Mouse (Mus musculus) hindbrain, embryonic 15.5 days (tissue): ENCODE data around the gene Dpp8. TPM values are rescaled to one million over a fixed set of nuclear protein-coding genes. Genes with fewer than 3 reads are reported as not detected.
"Not testable (repeated sequence)": the region's sequence is repeated elsewhere in the genome, so short reads cannot be mapped to it uniquely, and the experiment has no call there.

Experiments
- ATAC-seq: fragments of 200-750 bp; cut with Nextera tagmentation; 2 replicates; pipeline ENCODE4 v1.8.0; 2017; ENCODE audit warnings: low read depth, moderate number of reproducible peaks, moderate TSS enrichment; ENCODE audit not compliant: low FRiP score
- H3K27ac ChIP-seq: fragments of 300-500 bp; sonication (generic); replicated peaks from 2 replicates; pipeline ENCODE4 v1.5.1; 2015; ENCODE audit warnings: mild to moderate bottlenecking, inconsistent platforms
- H3K27me3 ChIP-seq: fragments of 300-500 bp; sonication (generic); 2 replicates; pipeline ENCODE4 v1.6.1; 2015; ENCODE audit warnings: control low read depth, inconsistent platforms
- H3K36me3 ChIP-seq: fragments of 300-500 bp; sonication (generic); 2 replicates; pipeline ENCODE4 v1.6.1; 2015; ENCODE audit warnings: control low read depth, inconsistent platforms
- H3K4me1 ChIP-seq: fragments of 300-500 bp; sonication (generic); replicated peaks from 2 replicates; pipeline ENCODE4 v1.6.1; 2015; ENCODE audit warnings: control low read depth, inconsistent platforms
- H3K4me2 ChIP-seq: fragments of 300-500 bp; sonication (generic); 2 replicates; pipeline ENCODE4 v1.6.1; 2015; ENCODE audit warnings: moderate library complexity, mild to moderate bottlenecking, inconsistent platforms
- H3K4me3 ChIP-seq: fragments of 300-500 bp; sonication (generic); 2 replicates; pipeline ENCODE4 v1.5.1; 2015; ENCODE audit warnings: mild to moderate bottlenecking, inconsistent platforms
- H3K9ac ChIP-seq: fragments of 300-500 bp; sonication (generic); 2 replicates; pipeline ENCODE4 v1.6.1; 2015; ENCODE audit warnings: inconsistent platforms
- H3K9me3 ChIP-seq: fragments of 300-500 bp; sonication (generic); 2 replicates; pipeline ENCODE4 v1.6.1; 2016; ENCODE audit warnings: control low read depth, inconsistent platforms
- WGBS: fragments of 180-500 bp; shearing (Covaris S2); methylation state at CpG from one replicate; pipeline ENCODE4 v1.1.7; 2015; 5-methylcytosine and 5-hydroxymethylcytosine counted together
- polyA plus RNA-seq: library from polyadenylated mRNA; unstranded; fragments of >200 nt; fragmentation: Nextera tagmentation; extraction: Ambion mirVana; gene quantifications from 2 replicates; pipeline ENCODE4 v1.2.1, GENCODE M21; 2015

The Dpp8 gene
- polyA plus RNA-seq, result 39.5 and 39.6 TPM in 2 replicates

DNA sequence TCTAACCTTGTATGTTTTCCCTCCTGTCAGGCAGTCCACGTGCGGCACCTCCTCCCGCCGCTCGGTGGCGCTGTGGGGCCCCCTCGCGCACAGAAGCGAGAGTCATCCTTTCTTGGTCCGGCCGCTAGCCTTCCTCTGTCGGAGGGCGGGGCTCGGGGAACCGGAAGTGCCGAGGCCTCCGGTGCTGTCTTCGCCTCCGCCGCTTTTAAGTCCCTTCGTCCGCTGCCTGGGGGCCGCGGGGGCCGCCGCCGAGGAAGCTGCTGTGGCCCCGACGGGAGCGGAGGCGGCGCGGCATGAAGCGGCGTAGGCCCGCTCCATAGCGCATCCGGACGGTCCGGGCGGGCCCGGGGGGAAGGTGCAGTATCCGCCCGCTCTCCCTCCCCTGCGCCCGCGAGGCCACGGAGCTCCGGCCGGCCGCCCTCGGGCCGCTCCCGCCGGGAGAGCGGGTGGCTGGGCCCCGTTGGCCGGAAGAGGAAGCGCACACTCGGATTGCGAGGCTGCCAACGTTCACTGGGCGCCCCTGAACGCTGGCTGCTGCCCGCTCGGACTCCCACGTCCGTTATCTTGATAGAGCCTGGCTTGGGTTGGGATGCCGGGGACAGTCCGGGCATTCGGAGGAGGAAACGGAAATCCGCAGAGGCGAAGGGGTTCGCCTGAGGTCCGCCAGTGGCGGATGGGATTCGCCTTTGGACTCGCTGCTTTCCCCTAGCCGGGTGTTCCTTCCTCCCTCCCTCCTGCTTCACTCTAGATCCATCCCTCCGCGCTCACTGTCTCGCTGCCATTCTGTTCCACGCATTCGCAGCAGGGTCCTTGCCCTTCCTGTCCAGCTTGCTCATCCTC lies at the start of gene Dpp8:
TSS of gene Dpp8 (plus strand) at position 146 of the 840 bp plus-strand sequence.
- Histone ChIP-seq H3K9ac (peak within 1 kb of the TSS; percentile 92), H3K4me1 (peaks cover 18% of the 10 kb centered on the region), H3K9me3 (no peaks in the 10 kb centered on the region), H3K36me3 (0 out of 2 replicates have a peak, but pooled peaks cover 6% of the 10 kb centered on the region), H3K27me3 (no peaks in the 10 kb centered on the region), H3K4me2 (peak within 1 kb of the TSS; percentile 77), H3K4me3 (peak within 1 kb of the TSS; percentile 85), H3K27ac (peak within 1 kb of the TSS; percentile 85)
- under 1% methylated on average over 69 of the region's 85 CpGs for WGBS
- peak; percentile 93 for ATAC-seq

- Histone ChIP-seq H3K9ac (no peak overlapping the region), H3K4me3 (no peak overlapping the region), H3K27ac (no peak overlapping the region; the same call in 1 of the 2 replicates), H3K4me2 (no peak overlapping the region), H3K4me1 (no peaks in the 10 kb centered on the region), H3K9me3 (no peaks in the 10 kb centered on the region), H3K27me3 (no peaks in the 10 kb centered on the region), H3K36me3 (peaks cover 86% of the 10 kb centered on the region)
- ATAC-seq, result no peak
- WGBS, result 76% methylated on average over 8 of the region's 8 CpGs
Observed at GRCm38 (mm10) chr9:64985037-64985794, 47.0 kb upstream of the Dpp8 start.

GRCm38 (mm10) chr9:64985807-64986206 lies 46.4 kb upstream of the Dpp8 start:
- H3K4me2 ChIP-seq, result no peak overlapping the region
- H3K27ac ChIP-seq, result no peak overlapping the region
- no peaks in the 10 kb centered on the region for H3K4me1 ChIP-seq
- H3K4me3 ChIP-seq, result no peak overlapping the region
- H3K9ac ChIP-seq, result no peak overlapping the region
- peaks cover 86% of the 10 kb centered on the region for H3K36me3 ChIP-seq
- ATAC-seq, result no peak
- H3K9me3 ChIP-seq, result no peaks in the 10 kb centered on the region
- no peaks in the 10 kb centered on the region for H3K27me3 ChIP-seq
- WGBS, result 88% methylated on average over 9 of the region's 9 CpGs

GRCm38 (mm10) chr9:64987651-64988050 lies 44.6 kb upstream of the Dpp8 start:
- no peak for ATAC-seq
- no peak overlapping the region for H3K9ac ChIP-seq
- H3K4me1 ChIP-seq, result no peaks in the 10 kb centered on the region
- H3K4me2 ChIP-seq, result no peak overlapping the region
- 93% methylated on average over 2 of the region's 2 CpGs for WGBS
- H3K4me3 ChIP-seq, result no peak overlapping the region
- H3K36me3 ChIP-seq, result peaks cover 86% of the 10 kb centered on the region
- no peaks in the 10 kb centered on the region for H3K9me3 ChIP-seq
- H3K27ac ChIP-seq, result no peak overlapping the region
- H3K27me3 ChIP-seq, result no peaks in the 10 kb centered on the region

DNA sequence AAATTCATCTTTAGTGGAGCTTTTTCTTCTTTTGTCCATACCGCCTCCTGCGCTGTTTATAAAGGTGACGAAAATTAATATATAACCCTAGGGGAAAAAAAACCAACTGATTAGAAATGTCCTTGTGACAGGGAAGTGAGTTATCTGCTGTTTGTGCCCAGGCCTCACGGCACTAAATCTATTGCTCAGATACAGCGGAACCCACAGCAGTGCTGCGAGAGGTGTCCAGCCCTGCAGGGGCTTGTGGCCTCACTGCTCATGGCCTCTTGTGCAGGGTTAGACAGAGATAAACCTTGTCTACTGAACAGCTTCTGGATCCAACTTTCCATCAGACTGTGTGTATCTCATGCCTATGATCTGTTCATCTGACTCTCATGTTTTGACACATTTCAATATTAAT lies 43.8 kb upstream of the Dpp8 start:
- H3K9ac ChIP-seq, result no peak overlapping the region
- 91% methylated on average over 6 of the region's 6 CpGs for WGBS
- no peaks in the 10 kb centered on the region for H3K4me1 ChIP-seq
- peaks cover 94% of the 10 kb centered on the region for H3K36me3 ChIP-seq
- no peaks in the 10 kb centered on the region for H3K27me3 ChIP-seq
- ATAC-seq, result no peak
- no peak overlapping the region for H3K4me3 ChIP-seq
- no peak overlapping the region for H3K27ac ChIP-seq
- no peaks in the 10 kb centered on the region for H3K9me3 ChIP-seq
- H3K4me2 ChIP-seq, result no peak overlapping the region

GRCm38 (mm10) chr9:64990291-64990690 lies 41.9 kb upstream of the Dpp8 start:
- Histone ChIP-seq H3K4me3 (no peak overlapping the region), H3K4me2 (no peak overlapping the region), H3K27me3 (no peaks in the 10 kb centered on the region), H3K27ac (no peak overlapping the region), H3K9me3 (no peaks in the 10 kb centered on the region), H3K9ac (no peak overlapping the region), H3K4me1 (no peaks in the 10 kb centered on the region), H3K36me3 (peaks cover 84% of the 10 kb centered on the region)
- 93% methylated on average over 7 of the region's 7 CpGs for WGBS
- no peak for ATAC-seq

DNA sequence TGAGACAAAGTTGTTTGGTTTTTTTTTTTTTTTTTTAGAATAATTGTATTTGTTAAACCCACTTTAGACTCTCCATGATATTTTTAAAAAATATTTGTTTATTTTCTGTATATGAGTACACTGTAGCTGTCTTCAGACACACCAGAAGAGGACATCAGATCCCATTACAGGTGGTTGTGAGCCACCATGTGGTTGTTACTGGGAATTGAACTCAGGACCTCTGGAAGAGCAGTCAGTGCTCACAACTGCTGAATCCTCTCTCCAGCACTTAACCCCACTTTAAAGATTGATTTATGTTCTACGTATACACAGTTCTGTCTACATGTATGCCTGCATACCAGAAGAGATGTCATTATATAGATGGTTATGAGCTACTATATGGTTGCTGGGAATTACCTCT lies 36.8 kb upstream of the Dpp8 start:
- WGBS, result 91% methylated on average over 1 of the region's 1 CpGs
- ATAC-seq, H3K27ac ChIP-seq, H3K4me2 ChIP-seq, H3K27me3 ChIP-seq, H3K4me1 ChIP-seq, H3K9me3 ChIP-seq, H3K9ac ChIP-seq, H3K4me3 ChIP-seq: not testable (repeated sequence)
- H3K36me3 ChIP-seq, result peaks cover 66% of the 10 kb centered on the region

DNA sequence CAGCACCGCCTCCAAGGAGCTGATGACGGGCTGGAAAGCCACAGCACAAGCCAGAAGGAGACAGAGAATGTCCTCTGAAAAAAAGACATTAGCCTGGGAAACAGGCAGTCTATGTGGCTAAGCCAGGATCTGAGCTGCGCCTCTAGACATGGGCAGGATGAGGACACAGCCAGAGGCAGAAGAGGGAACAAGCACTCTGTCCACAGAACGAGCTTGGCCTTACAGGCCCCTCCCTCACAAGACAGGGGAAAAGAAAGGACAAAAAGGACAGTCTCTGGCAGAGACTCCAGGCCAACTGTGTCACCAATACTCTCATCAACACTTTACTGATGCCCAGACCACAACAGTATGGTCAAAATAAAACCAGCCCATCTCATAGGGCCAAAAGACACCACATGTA lies 30.7 kb upstream of the Dpp8 start:
- 59% methylated on average over 4 of the region's 4 CpGs for WGBS

DNA sequence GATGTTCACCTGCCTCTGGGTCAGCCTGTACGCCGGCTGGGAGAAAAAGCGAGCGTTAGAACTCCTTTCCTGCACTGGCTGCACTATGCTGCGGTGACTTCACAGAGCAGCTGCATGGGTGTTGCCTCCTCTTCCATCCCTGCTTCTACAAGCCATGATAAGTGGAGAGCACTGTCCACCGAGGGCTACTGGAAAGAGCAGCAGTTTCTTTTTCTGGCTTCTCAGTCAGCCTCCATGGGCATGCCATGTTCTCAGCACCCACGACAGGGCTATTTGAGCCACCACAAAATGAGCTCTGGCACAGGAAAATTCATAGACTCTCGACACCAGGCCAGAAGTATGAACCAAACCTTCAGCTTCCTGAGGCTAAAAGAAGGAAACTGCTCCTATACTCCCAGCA lies 26.5 kb upstream of the Dpp8 start:
- WGBS, result 96% methylated on average over 8 of the region's 8 CpGs
- Histone ChIP-seq H3K27me3 (no peaks in the 10 kb centered on the region), H3K27ac (no peak overlapping the region), H3K9ac (no peak overlapping the region), H3K9me3 (no peaks in the 10 kb centered on the region), H3K4me3 (no peak overlapping the region), H3K4me2 (no peak overlapping the region), H3K36me3 (peaks cover 53% of the 10 kb centered on the region), H3K4me1 (no peaks in the 10 kb centered on the region)
- ATAC-seq, result no peak

More for the DNA sequence above, 30.7 kb upstream of the Dpp8 start:
- no peaks in the 10 kb centered on the region for H3K4me1 ChIP-seq
- no peak overlapping the region for H3K4me3 ChIP-seq
- H3K9ac ChIP-seq, result no peak overlapping the region
- no peak overlapping the region for H3K27ac ChIP-seq
- no peaks in the 10 kb centered on the region for H3K9me3 ChIP-seq
- no peak for ATAC-seq
- no peaks in the 10 kb centered on the region for H3K27me3 ChIP-seq
- H3K36me3 ChIP-seq, result peaks cover 77% of the 10 kb centered on the region
- H3K4me2 ChIP-seq, result no peak overlapping the region

DNA sequence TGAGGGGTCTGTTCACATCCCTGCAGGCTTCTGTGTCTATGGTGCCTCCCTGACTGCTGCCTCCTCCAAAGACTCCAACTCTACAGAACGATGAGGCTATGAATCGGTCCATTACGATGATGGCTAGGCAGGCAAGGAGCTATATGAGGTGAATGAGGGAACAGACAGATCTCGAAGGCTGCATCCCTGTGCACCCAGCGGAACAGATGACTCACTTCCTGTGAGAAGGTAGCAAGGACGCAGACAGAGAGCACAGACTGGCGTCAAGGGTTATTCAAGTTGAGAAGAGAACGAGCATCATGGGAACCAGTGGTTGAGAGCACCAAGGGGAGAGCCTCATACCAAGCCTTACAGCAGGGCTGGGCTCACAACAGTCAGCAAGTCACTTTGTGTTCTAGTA lies 21.6 kb upstream of the Dpp8 start:
- H3K9ac ChIP-seq, result no peak overlapping the region
- H3K4me3 ChIP-seq, result no peak overlapping the region
- H3K9me3 ChIP-seq, result no peaks in the 10 kb centered on the region
- peaks cover 10% of the 10 kb centered on the region for H3K4me1 ChIP-seq
- peaks cover 18% of the 10 kb centered on the region for H3K36me3 ChIP-seq
- ATAC-seq, result no peak
- H3K27ac ChIP-seq, result no peak overlapping the region
- 84% methylated on average over 8 of the region's 8 CpGs for WGBS
- H3K4me2 ChIP-seq, result no peak overlapping the region
- no peaks in the 10 kb centered on the region for H3K27me3 ChIP-seq

GRCm38 (mm10) chr9:65011304-65011703 lies 20.9 kb upstream of the Dpp8 start:
- peaks cover 16% of the 10 kb centered on the region for H3K4me1 ChIP-seq
- no peaks in the 10 kb centered on the region for H3K9me3 ChIP-seq
- 56% methylated on average over 6 of the region's 6 CpGs for WGBS
- H3K4me2 ChIP-seq, result no peak overlapping the region
- no peak overlapping the region for H3K9ac ChIP-seq
- no peak overlapping the region for H3K4me3 ChIP-seq
- H3K27ac ChIP-seq, result no peak overlapping the region
- H3K27me3 ChIP-seq, result no peaks in the 10 kb centered on the region
- no peak for ATAC-seq
- H3K36me3 ChIP-seq, result peaks cover 11% of the 10 kb centered on the region

GRCm38 (mm10) chr9:65015461-65016222 lies 16.6 kb upstream of the Dpp8 start:
- Histone ChIP-seq H3K4me3 (no peak overlapping the region), H3K4me1 (peaks cover 59% of the 10 kb centered on the region)

More at GRCm38 (mm10) chr9:65015461-65016222, 16.6 kb upstream of the Dpp8 start:
- Histone ChIP-seq H3K27me3 (no peaks in the 10 kb centered on the region), H3K4me2 (no peak overlapping the region), H3K27ac (peak overlapping the region; percentile 75), H3K9me3 (no peaks in the 10 kb centered on the region), H3K9ac (no peak overlapping the region), H3K36me3 (no peaks in the 10 kb centered on the region)
- WGBS, result 69% methylated on average over 7 of the region's 7 CpGs
- ATAC-seq, result no peak
